Mouse (Mus musculus) E14TG2a.4 (cell line): ENCODE data around the gene Wdr35.

Source experiments
- CTCF ChIP-seq: conservative IDR thresholded peaks from 2 replicates; pipeline ENCODE4 v1.5.1; 2014; ENCODE audit warnings: low read length
- NANOG ChIP-seq: IDR thresholded peaks from 2 replicates; pipeline ENCODE4 v1.6.1; 2014; ENCODE audit warnings: borderline replicate concordance, low read length, mixed read lengths
- POU5F1 ChIP-seq: IDR thresholded peaks from 2 replicates; pipeline ENCODE4 v1.6.1; 2014; ENCODE audit warnings: low read length, borderline replicate concordance

DNA sequence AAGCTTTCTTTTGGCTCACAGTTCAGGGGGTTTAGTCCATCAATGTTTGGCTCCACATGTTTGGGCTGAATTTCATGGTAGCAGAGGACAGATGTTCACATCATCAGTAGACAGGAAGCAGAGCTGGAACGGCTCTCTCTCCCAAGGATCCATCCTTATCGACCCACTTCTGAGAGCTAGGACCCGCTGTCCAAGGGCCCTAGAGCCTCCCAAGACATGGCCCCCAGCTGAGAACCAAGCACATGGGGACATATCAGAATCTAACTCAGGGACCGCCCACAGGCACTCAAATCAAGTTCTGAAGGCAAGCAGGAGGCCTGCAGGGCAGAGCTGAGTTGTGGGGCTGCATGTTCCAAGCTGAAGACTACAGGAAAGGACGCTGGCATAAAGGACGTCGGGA lies 71.0 kb downstream of the Wdr35 start:
- TF ChIP-seq CTCF (no peak), POU5F1 (no peak), NANOG (no peak)
